Mouse (Mus musculus) left cerebral cortex, adult 11 months (tissue): ENCODE measurements around the gene Gbf1.
"Not testable (repeated sequence)": the region's sequence is repeated elsewhere in the genome, so short reads cannot be mapped to it uniquely, and the experiment has no call there.

Experiments used
- DNase-seq: peaks from one replicate; pipeline ENCODE4 v3.0.0; 2022; ENCODE audit warnings: low spot score

Gene Gbf1

GRCm38 (mm10) chr19:46147511-46148371 is 4.6 kb upstream of the Gbf1 start, which contains the start of gene Pitx3:
TSS of gene Pitx3 (minus strand) at chr19:46148326.
- no peak for DNase-seq

GRCm38 (mm10) chr19:46148372-46148760 is 3.9 kb upstream of the Gbf1 start:
- no peak for DNase-seq

GRCm38 (mm10) chr19:46149091-46149490 is 3.2 kb upstream of the Gbf1 start:
- no peak for DNase-seq

GRCm38 (mm10) chr19:46165950-46166349 is 13.6 kb downstream of the Gbf1 start:
- no peak for DNase-seq

GRCm38 (mm10) chr19:46167169-46167568 is 14.9 kb downstream of the Gbf1 start:
- not testable (repeated sequence) for DNase-seq

GRCm38 (mm10) chr19:46169396-46169795 is 17.1 kb downstream of the Gbf1 start:
- DNase-seq: no peak

- no peak for DNase-seq
Measured at GRCm38 (mm10) chr19:46169913-46170312, 17.6 kb downstream of the Gbf1 start.

- DNase-seq: no peak
Measured at GRCm38 (mm10) chr19:46172541-46172940, 20.2 kb downstream of the Gbf1 start.

GRCm38 (mm10) chr19:46175173-46175572 is 22.9 kb downstream of the Gbf1 start:
- no peak for DNase-seq

- DNase-seq: no peak
Measured at GRCm38 (mm10) chr19:46177046-46177445, 24.7 kb downstream of the Gbf1 start.

- no peak for DNase-seq
Measured at GRCm38 (mm10) chr19:46180274-46180673, 28.0 kb downstream of the Gbf1 start.

GRCm38 (mm10) chr19:46182241-46182640 is 29.9 kb downstream of the Gbf1 start:
- no peak for DNase-seq

GRCm38 (mm10) chr19:46186611-46187010 is 34.3 kb downstream of the Gbf1 start:
- DNase-seq: no peak

- DNase-seq: no peak
Measured at GRCm38 (mm10) chr19:46187203-46187602, 34.9 kb downstream of the Gbf1 start.

- no peak for DNase-seq
Measured at GRCm38 (mm10) chr19:46198293-46198692, 46.0 kb downstream of the Gbf1 start.

- no peak for DNase-seq
Measured at GRCm38 (mm10) chr19:46198891-46199290, 46.6 kb downstream of the Gbf1 start.

- DNase-seq: no peak
Measured at GRCm38 (mm10) chr19:46204166-46204565, 51.9 kb downstream of the Gbf1 start.

- no peak for DNase-seq
Measured at GRCm38 (mm10) chr19:46205680-46206079, 53.4 kb downstream of the Gbf1 start.

- no peak for DNase-seq
Measured at GRCm38 (mm10) chr19:46210951-46211350, 58.6 kb downstream of the Gbf1 start.

- no peak for DNase-seq
Measured at GRCm38 (mm10) chr19:46214541-46214940, 62.2 kb downstream of the Gbf1 start.

- DNase-seq: no peak
Measured at GRCm38 (mm10) chr19:46215401-46215800, 63.1 kb downstream of the Gbf1 start.

- DNase-seq: no peak
Measured at GRCm38 (mm10) chr19:46216716-46217115, 64.4 kb downstream of the Gbf1 start.

GRCm38 (mm10) chr19:46217347-46217746 is 65.0 kb downstream of the Gbf1 start:
- not testable (repeated sequence) for DNase-seq

- DNase-seq: no peak
Measured at GRCm38 (mm10) chr19:46220116-46220515, 67.8 kb downstream of the Gbf1 start.
